Mouse (Mus musculus) thymus, adult 2 months (tissue): ENCODE data around the gene Aloxe3.

Experiments
- CTCF ChIP-seq: fragments of 200-500 bp; IDR thresholded peaks from 2 replicates; pipeline ENCODE4 v1.5.1; 2012; ENCODE audit warnings: mild to moderate bottlenecking, control low read depth, low read length, moderate library complexity, borderline replicate concordance; ENCODE audit not compliant: control insufficient read depth, poor library complexity, insufficient read depth; ENCODE audit errors: extremely low read depth
- POLR2A ChIP-seq: fragments of 200-500 bp; IDR thresholded peaks from 2 replicates; pipeline ENCODE4 v1.6.1; 2012; ENCODE audit warnings: mild to moderate bottlenecking, low read length, control low read depth, moderate library complexity; ENCODE audit not compliant: control insufficient read depth, poor library complexity, insufficient read depth; ENCODE audit errors: extremely low read depth

DNA sequence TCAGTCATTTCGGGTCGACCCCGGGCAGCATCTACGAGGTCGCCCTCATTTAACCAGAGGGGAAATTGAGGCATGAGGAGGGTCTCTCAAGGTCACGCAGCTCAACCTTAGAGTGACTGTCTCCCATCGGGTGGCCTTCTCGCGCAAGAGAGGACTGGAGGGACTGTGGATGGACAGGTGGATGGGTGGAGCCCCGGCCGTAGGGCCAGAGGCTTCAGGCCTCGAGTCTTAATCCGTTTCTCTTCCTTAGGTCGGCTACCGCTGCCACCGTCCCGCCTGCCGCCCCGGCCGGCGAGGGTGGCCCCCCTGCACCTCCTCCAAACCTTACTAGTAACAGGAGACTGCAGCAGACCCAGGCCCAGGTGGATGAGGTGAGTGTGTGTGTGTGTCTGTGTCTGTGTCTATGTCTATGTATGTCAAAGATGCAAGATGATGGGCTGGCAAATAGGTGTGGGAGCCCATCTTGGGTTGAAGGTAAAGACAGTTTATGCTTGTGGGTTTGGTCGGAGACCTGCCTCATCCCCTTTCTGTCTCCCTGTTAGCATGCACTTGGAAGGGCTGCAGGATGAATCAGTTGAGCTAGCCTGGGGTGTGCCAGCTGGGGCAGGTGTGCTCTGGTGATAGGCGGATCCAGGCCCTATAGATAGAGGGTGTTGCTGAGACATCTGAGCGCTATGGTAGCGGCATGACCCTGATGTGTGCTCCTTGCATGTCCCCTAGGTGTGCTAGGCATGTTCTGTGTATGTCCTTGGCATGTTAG is 36.7 kb upstream of the Aloxe3 start:
- TF ChIP-seq CTCF, result no peak
- no peak for TF ChIP-seq POLR2A
